Mouse (Mus musculus) hematopoietic stem cell, adult 5-6 weeks (primary cell): ENCODE measurements around the gene Pnrc2. TPM values are rescaled to one million over a fixed set of nuclear protein-coding genes. Genes with fewer than 3 reads are reported as not detected.

Experiments
- ATAC-seq, 2 experiments: fragments of 125-278 bp in 1 of 2; replicated peaks in 1 of 2; 2 replicates each; pipeline ENCODE4 v1.8.0; 2016 to 2017; ENCODE audit warnings: inconsistent platforms in 2 of 2, mild to moderate bottlenecking in 2 of 2, moderate number of reproducible peaks in 2 of 2, low read depth in 1 of 2, moderate TSS enrichment in 1 of 2; ENCODE audit not compliant: low FRiP score in 2 of 2, poor library complexity in 2 of 2, severe bottlenecking in 2 of 2, insufficient read depth in 1 of 2, low TSS enrichment in 1 of 2
- total RNA-seq: library from RNA; stranded (forward); fragments of 172-1452, 232-1000 nt; gene quantifications from 2 replicates; pipeline ENCODE4 v1.2.3, GENCODE M21; 2017

Gene Pnrc2
- total RNA-seq, 1 experiment from 2014 or later, result 210 TPM

GRCm38 (mm10) chr4:135876583-135877020 is 3.0 kb upstream of the Pnrc2 start:
- peak; percentile 75 to 83 for ATAC-seq

- peak; percentile 18 to 22; a peak in 3 of 4 replicates for ATAC-seq
Measured at GRCm38 (mm10) chr4:135875991-135876582, 2.4 kb upstream of the Pnrc2 start.

- ATAC-seq, result no peak
Measured at GRCm38 (mm10) chr4:135875546-135875945, 1.9 kb upstream of the Pnrc2 start.

GRCm38 (mm10) chr4:135874564-135875535 is 1.2 kb upstream of the Pnrc2 start:
- ATAC-seq, result no peak

GRCm38 (mm10) chr4:135872589-135873391 is 860 bp downstream of the Pnrc2 start:
- ATAC-seq, result no peak

- ATAC-seq, result no peak
Measured at GRCm38 (mm10) chr4:135872015-135872414, 1.6 kb downstream of the Pnrc2 start.

- ATAC-seq, result no peak
Measured at GRCm38 (mm10) chr4:135870227-135871023, 3.2 kb downstream of the Pnrc2 start.

GRCm38 (mm10) chr4:135868996-135869395 is 4.7 kb downstream of the Pnrc2 start:
- ATAC-seq, result no peak

GRCm38 (mm10) chr4:135857597-135858186 is 16.0 kb downstream of the Pnrc2 start:
- ATAC-seq, result no peak

GRCm38 (mm10) chr4:135856223-135857091 is 17.2 kb downstream of the Pnrc2 start:
- ATAC-seq, result no peak

GRCm38 (mm10) chr4:135855536-135856222 is 18.0 kb downstream of the Pnrc2 start, which contains the start of gene Srsf10:
Gene Srsf10, plus strand, starts transcription at chr4:135855747.
- peak; percentile 74 to 81 for ATAC-seq

GRCm38 (mm10) chr4:135855080-135855479 is 18.6 kb downstream of the Pnrc2 start:
- ATAC-seq, result no peak; a peak in 1 of 4 replicates

GRCm38 (mm10) chr4:135854630-135855029 is 19.0 kb downstream of the Pnrc2 start:
- no peak for ATAC-seq

GRCm38 (mm10) chr4:135853987-135854546 is 19.6 kb downstream of the Pnrc2 start:
- ATAC-seq, result no peak

GRCm38 (mm10) chr4:135851942-135852341 is 21.7 kb downstream of the Pnrc2 start:
- no peak for ATAC-seq
